Mouse (Mus musculus): Measurements from ENCODE around the gene Daxx.

GRCm38 (mm10) chr17:33921361-33921760, 12.1 kb downstream of the Daxx start:
- no peak for TF ChIP-seq CTCF (IDR thresholded peaks at IDR 0.05; ENCODE audit: borderline replicate concordance, control insufficient read depth, extremely low read depth, insufficient read depth, low read length, poor library complexity)
- TF ChIP-seq POLR2A (IDR thresholded peaks at IDR 0.05; ENCODE audit: control insufficient read depth, extremely low read depth, insufficient read depth, low read length, poor library complexity): no peak

Measured in thymus, adult 2 months (tissue).